Mouse (Mus musculus) lung, postnatal 14 days (tissue): Measurements from ENCODE around the gene Snx14.
"Not testable (repeated sequence)": the region's sequence is repeated elsewhere in the genome, so short reads cannot be mapped to it uniquely, and the experiment has no call there.

Experiments used
- DNase-seq: peaks from one replicate; pipeline ENCODE4 v3.0.0; 2021

Snx14 gene

GRCm38 (mm10) chr9:88438555-88439237, at the start of gene Snx14:
TSS of gene Snx14 (minus strand) at chr9:88438958.
- peak; percentile 97 for DNase-seq

- DNase-seq, result no peak
Measured at GRCm38 (mm10) chr9:88484531-88484930, 45.8 kb upstream of the Snx14 start.

GRCm38 (mm10) chr9:88482829-88483396, 44.2 kb upstream of the Snx14 start:
- DNase-seq, result peak; percentile 86

GRCm38 (mm10) chr9:88482230-88482828, 43.6 kb upstream of the Snx14 start, which contains the start of gene Syncrip:
TSS of gene Syncrip (minus strand) at chr9:88482574.
- DNase-seq, result peak; percentile 93

- DNase-seq, result peak; percentile 29
Measured at GRCm38 (mm10) chr9:88481791-88482160, 43.0 kb upstream of the Snx14 start.

- peak; percentile 30 for DNase-seq
Measured at GRCm38 (mm10) chr9:88481061-88481790, 42.5 kb upstream of the Snx14 start.

- DNase-seq, result no peak
Measured at GRCm38 (mm10) chr9:88480120-88480519, 41.4 kb upstream of the Snx14 start.

- DNase-seq, result no peak
Measured at GRCm38 (mm10) chr9:88476138-88476537, 37.4 kb upstream of the Snx14 start.

- DNase-seq, result not testable (repeated sequence)
Measured at GRCm38 (mm10) chr9:88461017-88461416, 22.3 kb upstream of the Snx14 start.

- no peak for DNase-seq
Measured at GRCm38 (mm10) chr9:88439991-88440390, 1.2 kb upstream of the Snx14 start.

- no peak for DNase-seq
Measured at GRCm38 (mm10) chr9:88439238-88439600, 461 bp upstream of the Snx14 start.

- DNase-seq, result no peak
Measured at GRCm38 (mm10) chr9:88438237-88438554, 562 bp downstream of the Snx14 start.

GRCm38 (mm10) chr9:88437342-88438236, 1.2 kb downstream of the Snx14 start:
- DNase-seq, result no peak

GRCm38 (mm10) chr9:88424356-88424755, 14.4 kb downstream of the Snx14 start:
- no peak for DNase-seq

- no peak for DNase-seq
Measured at GRCm38 (mm10) chr9:88422428-88422827, 16.3 kb downstream of the Snx14 start.

GRCm38 (mm10) chr9:88416752-88417151, 22.0 kb downstream of the Snx14 start:
- no peak for DNase-seq

- DNase-seq, result no peak
Measured at GRCm38 (mm10) chr9:88409978-88410377, 28.8 kb downstream of the Snx14 start.

- no peak for DNase-seq
Measured at GRCm38 (mm10) chr9:88404515-88404914, 34.2 kb downstream of the Snx14 start.

- peak; percentile 50 for DNase-seq
Measured at GRCm38 (mm10) chr9:88404088-88404487, 34.7 kb downstream of the Snx14 start.

- DNase-seq, result no peak
Measured at GRCm38 (mm10) chr9:88398461-88398860, 40.3 kb downstream of the Snx14 start.

GRCm38 (mm10) chr9:88394852-88395251, 43.9 kb downstream of the Snx14 start:
- no peak for DNase-seq

- no peak for DNase-seq
Measured at GRCm38 (mm10) chr9:88388826-88389225, 49.9 kb downstream of the Snx14 start.

- DNase-seq, result no peak
Measured at GRCm38 (mm10) chr9:88380542-88380941, 58.2 kb downstream of the Snx14 start.
